Mouse (Mus musculus): ENCODE measurements around the gene Hoxd8.

The Hoxd8 gene

GRCm38 (mm10) chr2:74714881-74715280, 10.5 kb downstream of the Hoxd8 start:
- DNase-seq (ENCODE audit: low read depth), result no peak

DNA sequence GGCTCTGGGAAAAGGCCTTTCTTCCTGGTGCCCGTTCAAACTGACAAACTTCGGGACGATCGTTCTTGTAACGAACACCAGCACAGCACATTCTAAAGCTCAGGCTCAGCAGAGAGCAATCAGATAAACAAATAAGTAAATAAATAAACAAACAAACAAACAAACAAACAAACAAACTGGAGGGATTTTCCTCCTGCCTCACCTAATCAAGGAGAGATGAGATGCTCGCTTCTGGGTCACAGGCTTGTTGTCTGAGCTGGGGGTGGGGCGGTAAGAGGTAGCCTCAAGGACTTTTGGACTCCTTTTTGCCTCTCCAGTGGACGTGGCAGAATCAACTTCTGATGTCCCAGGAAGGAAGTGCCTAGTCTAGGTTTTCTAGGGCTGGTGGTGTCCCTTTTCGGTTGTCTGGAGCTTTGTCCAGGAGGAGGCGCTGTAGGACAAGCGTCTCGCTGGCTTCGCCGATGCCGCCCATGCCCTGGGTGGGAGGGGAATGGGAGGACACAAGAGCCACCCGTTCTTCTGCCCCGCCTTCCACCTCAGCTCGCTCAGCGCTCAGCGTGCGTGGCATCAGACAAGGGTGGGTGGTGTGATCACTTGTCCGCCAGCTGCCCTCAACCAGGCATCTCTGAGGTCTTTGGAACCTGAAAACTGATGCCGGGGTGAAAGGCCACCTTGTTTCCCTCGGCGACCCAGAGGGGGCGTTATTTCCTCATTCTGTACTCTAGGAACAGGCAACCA, 11.3 kb downstream of the Hoxd8 start:
- DNase-seq (ENCODE audit: low read depth), result no peak

DNA sequence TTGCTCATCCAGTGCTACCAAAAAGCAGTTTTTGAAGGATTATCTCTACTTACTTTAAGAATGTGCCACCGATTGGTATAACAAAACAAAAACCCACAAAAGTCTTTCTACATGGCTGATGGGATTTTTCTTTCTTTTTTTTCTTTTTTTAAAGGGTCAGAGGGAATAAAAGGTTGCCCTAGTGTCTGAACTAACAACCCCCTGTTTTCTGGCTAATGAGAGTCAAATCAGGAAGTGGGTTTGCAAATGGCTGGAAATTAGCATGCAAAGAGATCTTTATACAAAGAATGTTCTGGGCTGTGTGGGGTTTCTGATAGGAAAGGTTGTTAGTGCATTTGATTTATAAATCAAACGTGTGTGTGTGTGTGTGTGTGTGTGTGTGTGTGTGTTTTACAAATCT, 16.0 kb downstream of the Hoxd8 start:
- no peak for DNase-seq (ENCODE audit: low read depth)

DNA sequence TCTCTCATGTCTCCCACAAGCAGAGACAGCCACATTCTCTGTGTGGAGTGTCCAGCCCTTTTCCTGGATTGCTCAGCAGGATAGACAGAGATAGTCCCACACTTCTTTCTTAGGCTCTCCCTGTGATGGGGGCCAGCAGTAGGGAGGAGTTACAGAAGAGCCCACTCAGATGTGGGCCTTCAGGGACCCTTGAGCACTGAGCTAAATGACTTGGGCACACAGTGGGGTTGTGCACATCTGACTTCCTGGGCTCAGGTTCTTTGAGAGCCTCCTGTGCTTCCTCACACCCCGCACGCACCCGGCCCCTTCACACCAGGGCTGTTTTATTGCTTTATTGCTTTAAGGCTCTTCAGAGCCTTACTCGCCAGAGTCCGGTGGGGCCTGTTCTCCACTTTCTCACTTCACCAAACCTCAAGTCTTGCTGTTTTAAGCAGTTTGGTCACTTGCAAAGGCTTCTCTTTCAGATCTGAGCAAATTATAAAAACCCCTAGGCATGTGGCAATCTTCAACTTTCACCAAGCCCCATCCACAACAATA, 16.6 kb downstream of the Hoxd8 start:
- no peak for DNase-seq (ENCODE audit: low read depth)

DNA sequence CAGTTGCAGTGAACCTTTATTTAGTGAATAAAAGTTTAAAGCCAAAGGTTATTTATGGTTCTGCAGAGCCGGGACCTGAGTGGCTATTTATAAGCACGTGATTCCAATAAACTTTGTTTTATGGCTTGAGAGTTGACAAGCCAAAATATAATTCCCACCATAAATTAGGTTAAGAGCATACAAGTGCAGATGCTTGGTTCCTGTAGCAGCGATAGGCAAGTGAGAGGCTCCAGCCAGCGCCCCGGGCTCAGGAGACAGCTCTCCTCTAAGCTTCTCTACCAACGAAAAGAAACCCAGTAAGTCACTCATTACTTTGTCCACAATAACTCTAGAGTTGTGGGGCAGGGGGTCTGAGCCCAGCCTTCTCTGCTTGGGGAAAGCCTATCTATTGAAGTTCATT, 17.5 kb downstream of the Hoxd8 start:
- DNase-seq (ENCODE audit: low read depth), result no peak

DNA sequence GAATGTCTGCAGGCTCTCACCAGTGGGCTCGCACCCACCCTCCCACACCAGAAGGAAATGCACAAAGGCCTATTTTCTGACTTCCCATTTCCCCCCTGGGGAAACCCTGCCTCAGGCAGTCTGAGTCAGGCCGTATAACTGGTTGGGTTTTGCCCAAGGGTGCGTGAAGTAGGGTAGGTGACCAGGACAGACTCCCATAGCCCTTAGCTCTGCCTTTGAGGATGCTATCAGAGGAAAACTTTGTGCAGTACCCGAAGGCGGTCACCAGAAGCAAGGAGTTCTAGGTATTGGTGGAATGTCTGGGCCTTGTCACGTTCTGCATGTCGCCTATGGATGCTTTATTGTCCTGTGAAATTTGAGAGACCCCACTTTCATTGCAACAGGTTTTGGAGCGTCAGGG, 18.5 kb downstream of the Hoxd8 start:
- DNase-seq (ENCODE audit: low read depth), result no peak

DNA sequence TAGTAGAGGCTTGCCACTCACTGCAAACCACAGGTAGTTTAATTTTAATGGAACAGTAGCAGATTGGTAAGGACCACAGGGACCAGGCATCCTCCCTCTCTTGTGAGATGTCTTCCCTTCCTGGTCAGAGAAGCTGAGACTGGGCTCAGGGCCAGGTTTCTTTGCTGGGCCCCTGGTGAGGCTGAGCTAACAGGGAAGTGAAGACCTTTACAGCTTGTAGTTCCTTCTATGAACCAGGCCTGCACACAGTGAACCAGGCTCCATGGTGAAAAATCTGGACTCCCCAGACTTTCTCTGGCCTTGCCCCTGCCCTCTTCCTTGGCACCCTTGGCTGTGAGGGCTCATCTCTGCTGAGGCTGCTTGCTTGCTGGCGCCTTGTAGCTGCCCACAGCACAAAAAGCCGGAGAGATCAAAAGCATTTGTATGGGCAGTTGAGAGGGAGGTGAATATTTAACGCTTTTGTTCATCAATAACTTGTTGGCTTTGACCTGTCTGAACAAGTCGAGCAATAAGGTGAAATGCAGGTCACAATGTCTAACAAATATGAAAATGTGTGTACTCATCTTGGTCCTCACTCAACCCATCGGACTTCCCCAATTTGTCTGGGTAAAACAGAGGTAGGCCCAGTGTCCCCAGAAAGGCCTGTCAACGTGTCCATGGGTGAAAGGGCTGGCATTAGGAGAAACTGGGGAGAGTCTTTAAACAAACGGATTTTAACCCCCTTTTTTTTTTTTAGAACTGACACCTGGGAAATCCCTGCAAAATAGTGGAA, 20.0 kb downstream of the Hoxd8 start:
- DNase-seq (ENCODE audit: low read depth), result no peak

DNA sequence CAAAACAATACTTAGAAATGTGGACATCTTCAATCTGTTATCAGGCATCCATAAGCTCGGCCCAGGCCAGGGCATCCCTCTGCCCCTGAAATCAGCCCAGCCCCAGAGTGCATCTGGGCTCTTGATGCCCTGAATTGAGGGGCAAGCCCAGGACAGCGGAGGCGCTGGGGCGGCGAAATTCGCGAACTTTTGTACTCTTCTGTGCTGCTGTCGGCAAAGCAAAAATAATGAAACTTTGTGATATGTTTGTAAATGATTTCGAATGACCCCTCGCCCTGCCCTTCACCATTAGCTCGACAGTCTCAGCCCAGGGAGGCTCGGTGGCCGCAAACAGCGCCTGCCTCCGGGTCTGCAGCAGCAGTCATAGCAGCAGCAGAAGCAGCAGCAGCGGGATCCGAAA, 20.8 kb downstream of the Hoxd8 start:
- no peak for DNase-seq (ENCODE audit: low read depth)

DNA sequence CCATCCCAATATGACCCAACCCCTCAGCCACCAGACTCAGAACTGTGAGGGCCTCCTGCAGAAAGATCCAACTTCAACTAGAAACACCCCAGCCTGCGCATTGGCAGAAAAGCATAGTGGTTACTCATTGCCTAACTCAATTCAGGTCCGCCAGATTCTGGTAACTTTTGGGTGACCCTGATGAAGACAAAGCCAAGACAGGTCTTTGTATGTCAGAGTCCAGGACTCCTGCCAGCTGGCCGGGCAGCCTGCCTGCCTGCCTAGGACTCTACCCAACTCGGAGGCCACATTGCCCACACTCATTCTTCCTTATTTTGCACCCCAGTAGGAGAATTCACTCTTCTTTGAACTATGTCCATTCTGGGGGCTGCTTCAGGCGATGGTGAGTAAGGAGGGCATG, 22.1 kb downstream of the Hoxd8 start, which contains the start of gene Gm28230:
TSS of gene Gm28230 (plus strand) at position 178 of the 400 bp plus-strand sequence.
- no peak for DNase-seq (ENCODE audit: low read depth)

GRCm38 (mm10) chr2:74726973-74727639, 22.7 kb downstream of the Hoxd8 start:
- no peak for DNase-seq (ENCODE audit: low read depth)

DNA sequence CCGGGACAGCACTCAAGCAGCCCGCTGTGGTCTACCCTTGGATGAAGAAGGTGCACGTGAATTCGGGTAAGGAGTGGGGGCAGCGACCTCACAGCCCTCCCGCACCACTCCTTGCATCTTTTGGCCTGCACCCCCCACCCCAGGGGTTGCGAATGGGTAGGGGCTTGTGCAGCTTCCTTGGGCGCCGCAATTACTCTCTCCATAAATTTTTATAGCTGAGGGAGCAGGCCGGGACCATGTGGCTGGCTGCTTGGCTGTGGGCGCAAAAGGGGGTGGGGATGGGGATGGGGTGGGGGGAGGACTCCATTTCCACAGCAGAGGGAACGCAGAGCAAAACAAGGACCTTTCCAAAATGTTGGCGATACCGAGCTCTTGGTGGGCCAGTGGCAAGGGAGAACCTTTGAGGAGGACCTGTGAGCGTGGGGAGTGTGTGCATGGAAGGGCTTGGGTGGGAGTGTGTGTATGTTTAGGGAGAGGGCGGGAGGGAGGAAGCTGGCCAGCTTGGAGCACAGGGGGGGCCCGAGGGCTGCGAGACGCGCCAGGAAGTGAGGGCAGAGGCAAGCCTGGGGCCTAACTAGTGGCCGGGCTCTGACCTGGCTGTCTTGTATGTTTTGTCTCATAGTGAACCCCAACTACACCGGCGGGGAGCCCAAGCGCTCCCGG, 23.4 kb downstream of the Hoxd8 start:
- DNase-seq (ENCODE audit: low read depth), result no peak

DNA sequence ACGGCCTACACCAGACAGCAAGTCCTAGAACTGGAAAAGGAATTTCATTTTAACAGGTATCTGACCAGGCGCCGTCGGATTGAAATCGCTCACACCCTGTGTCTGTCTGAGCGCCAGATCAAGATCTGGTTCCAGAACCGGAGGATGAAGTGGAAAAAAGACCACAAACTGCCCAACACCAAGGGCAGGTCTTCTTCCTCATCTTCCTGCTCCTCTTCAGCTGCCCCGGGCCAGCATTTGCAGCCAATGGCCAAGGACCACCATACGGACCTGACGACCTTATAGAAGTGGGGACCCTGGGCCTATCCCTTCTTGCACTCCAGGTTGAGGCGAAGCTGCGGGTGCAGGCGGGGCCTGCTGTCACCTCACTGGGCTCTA, 23.9 kb downstream of the Hoxd8 start:
- no peak for DNase-seq (ENCODE audit: low read depth)

DNA sequence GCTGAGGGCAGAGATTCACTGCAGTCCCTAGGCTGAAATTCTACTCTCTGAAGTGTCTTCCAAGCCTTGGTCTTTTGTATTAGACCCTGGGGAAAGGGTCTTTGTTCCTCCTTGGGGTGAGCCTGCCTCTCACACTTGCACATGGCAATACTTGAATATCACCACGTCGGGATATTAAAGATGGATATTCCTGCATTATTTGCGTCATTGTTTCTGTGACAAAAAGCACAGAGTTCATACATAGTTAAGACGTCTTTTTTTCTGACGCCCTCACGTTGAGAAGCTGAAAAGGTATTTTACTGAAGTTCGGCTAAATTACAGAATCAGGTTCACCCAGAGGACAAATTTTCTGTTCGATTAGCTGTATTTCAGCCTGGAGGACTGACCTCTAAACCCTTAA, 25.9 kb downstream of the Hoxd8 start:
- DNase-seq (ENCODE audit: low read depth), result no peak

DNA sequence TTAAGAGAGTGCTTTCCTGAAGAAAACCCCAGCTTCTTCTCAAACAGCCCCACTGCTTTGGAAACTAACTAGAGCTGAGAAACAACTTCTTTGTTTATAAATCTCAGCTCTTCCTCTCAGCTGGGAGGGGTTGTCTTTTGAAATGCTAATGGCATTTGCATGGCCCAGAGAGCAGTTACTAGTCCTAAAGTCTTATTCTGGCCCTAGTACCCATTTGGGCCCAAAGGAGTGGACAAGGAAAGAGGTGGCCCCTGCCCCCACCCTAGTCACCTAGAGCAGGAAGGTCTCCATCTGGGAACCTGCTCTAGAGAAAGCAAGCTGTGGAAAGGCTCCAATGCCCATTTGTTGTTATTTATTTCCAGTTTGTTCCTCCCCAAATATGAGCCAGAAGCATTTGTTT, 26.6 kb downstream of the Hoxd8 start:
- DNase-seq (ENCODE audit: low read depth), result no peak

- no peak for DNase-seq (ENCODE audit: low read depth)
Measured at GRCm38 (mm10) chr2:74731799-74732512, 27.5 kb downstream of the Hoxd8 start.

- no peak for DNase-seq (ENCODE audit: low read depth)
Measured at GRCm38 (mm10) chr2:74732513-74733316, 28.3 kb downstream of the Hoxd8 start.

GRCm38 (mm10) chr2:74733317-74733661, 28.9 kb downstream of the Hoxd8 start:
- DNase-seq (ENCODE audit: low read depth), result no peak

DNA sequence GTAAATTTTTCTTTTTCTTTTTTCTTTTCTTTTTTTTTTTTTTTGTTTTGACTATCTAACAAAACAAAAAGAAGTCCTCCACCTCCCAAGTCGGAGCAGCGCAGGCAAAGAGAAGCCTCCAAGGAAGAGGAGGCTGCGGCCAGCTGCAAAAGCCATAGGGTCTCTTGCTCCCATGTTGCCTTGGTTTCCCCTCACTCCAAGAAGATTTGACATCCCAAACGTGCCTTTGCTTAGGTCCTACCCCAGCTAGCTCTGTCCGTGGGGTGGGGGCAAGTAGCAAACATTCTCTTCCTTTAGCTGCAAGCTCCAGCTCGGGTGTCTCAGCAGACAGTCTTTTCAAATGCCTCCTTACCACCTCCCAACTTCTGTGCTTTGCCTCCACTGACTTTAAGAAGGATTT, 29.4 kb downstream of the Hoxd8 start:
- DNase-seq (ENCODE audit: low read depth), result no peak

DNA sequence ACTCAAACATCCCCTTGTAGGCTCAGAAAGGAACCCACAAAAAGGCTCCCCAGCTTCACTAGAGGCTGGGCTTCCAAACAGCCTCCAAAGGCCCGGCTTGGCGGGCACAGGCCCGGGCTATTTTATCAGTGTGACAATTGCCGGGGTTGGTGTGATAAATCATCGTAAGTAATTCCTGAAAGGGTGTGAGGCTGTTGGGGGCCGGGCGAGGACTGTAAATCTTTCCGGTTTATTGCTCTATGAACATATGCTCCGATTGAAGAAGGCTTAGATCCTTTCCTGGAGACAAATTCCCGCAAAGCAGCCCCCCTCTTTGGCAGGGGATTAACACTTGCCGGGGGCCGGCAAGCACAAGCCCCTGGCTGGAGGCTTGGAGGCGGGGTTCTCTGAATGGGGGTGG, 30.0 kb downstream of the Hoxd8 start:
- DNase-seq (ENCODE audit: low read depth), result no peak

- DNase-seq (ENCODE audit: low read depth), result no peak
Measured at GRCm38 (mm10) chr2:74734996-74735811, 30.8 kb downstream of the Hoxd8 start.

Data from fibroblast of lung, adult 2 months (primary cell).